Mouse (Mus musculus): ENCODE results near the gene Nudt8. TPM values are rescaled to one million over a fixed set of nuclear protein-coding genes. Genes with fewer than 3 reads are reported as not detected.

The Nudt8 gene
- total RNA-seq, 2 experiments from 2014 or later: 8.9 to 10.8 TPM

GRCm38 (mm10) chr19:3985261-3985681, 15.1 kb upstream of the Nudt8 start:
- DNase-seq (ENCODE audit: low spot score in 2 of 2): no peak

GRCm38 (mm10) chr19:3986334-3986733, 14.0 kb upstream of the Nudt8 start, which contains the start of gene Acy3:
Acy3 (plus strand) TSS chr19:3986570.
- peak; percentile 53 to 59 for DNase-seq (ENCODE audit: low spot score in 2 of 2)

GRCm38 (mm10) chr19:3988066-3988465, 12.3 kb upstream of the Nudt8 start:
- no peak for DNase-seq (ENCODE audit: low spot score in 2 of 2)

DNA sequence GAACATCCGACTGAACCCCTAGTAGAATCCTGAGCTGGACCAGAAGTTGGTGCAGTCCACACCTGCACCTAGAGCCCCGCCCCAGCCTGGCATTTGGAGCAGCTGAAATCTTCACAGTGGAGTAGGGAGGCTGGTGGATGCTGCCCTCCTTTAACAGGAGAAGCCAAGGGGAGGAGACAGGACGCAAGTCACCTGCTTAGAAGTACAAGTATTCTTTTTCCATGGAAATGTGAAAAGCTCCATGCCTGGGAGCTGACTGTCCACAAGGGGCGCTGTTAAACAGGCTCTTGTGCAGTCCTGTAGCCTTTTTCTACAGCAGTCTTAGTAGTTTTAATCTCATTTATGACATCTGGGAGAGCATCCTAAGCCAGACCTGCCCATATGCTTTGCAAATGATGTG, 11.6 kb upstream of the Nudt8 start:
- no peak for DNase-seq (ENCODE audit: low spot score in 2 of 2)

DNA sequence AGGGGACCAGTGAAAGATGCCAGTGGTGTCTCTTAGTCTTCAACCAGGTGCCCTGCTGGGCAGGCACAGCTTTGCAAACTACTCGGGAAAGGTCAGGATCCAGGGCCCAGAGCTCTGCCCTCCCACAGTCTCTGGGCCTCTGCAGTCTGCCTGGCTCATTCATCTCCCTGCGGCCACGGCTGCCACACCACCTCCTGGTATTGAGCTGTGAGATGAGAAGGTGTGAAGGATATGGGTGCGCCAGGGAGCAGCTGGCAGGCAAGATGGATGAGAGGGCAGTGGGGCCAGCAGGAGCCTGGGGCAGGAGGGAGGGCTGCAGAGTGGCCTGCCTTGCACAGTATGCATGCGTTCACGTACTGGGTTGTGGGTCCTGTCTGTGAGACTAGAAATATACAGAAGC, 9.6 kb upstream of the Nudt8 start:
- no peak for DNase-seq (ENCODE audit: low spot score in 2 of 2)

- no peak for DNase-seq (ENCODE audit: low spot score in 2 of 2)
These were observed 8.8 kb upstream of the Nudt8 start for GRCm38 (mm10) chr19:3991562-3991961.

DNA sequence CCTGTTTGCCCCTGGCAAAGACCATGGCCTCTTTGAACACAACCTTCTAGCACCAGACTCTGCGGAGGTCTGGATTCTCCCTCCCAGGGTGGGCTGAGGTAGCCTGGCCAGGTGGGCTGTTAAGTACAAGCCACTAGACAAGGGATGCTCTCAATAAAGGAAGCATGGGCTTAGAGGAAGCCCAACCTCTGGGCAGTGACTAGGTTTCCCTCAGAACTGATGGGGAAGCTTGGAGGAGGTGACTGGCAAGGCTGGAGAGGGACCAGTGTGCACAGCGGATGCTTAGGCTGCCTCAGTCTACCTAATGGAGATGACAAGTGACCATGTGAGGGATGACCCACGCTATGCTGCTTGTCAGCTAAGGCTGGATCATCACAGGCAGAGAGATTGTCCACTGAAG, 8.4 kb upstream of the Nudt8 start:
- no peak for DNase-seq (ENCODE audit: low spot score in 2 of 2)

DNA sequence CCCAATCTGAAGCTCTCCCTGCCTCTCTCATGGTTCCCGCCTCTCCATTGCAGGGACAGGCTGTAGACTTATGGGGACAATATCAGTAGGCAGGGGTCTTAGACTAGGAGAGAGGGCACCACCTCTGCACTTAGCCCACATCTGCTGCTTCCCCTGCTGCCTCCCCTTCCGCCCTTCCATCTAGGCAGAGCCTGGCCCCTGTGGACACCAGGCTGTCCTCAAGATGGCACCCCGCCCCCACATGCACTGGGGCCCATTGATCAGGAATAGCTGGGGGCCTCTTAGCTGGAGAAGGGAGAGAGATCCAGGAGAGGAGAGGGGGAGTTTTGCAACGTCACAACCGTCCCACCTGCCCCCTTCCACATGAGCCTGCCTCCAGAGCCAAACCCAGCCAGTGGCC, 8.0 kb upstream of the Nudt8 start, which contains the start of gene Tbx10:
Tbx10 (plus strand) TSS at position 337 of the 400 bp plus-strand sequence.
- DNase-seq (ENCODE audit: low spot score in 2 of 2): no peak

- no peak for DNase-seq (ENCODE audit: low spot score in 2 of 2)
These were observed 5.4 kb upstream of the Nudt8 start for GRCm38 (mm10) chr19:3994932-3995331.

DNA sequence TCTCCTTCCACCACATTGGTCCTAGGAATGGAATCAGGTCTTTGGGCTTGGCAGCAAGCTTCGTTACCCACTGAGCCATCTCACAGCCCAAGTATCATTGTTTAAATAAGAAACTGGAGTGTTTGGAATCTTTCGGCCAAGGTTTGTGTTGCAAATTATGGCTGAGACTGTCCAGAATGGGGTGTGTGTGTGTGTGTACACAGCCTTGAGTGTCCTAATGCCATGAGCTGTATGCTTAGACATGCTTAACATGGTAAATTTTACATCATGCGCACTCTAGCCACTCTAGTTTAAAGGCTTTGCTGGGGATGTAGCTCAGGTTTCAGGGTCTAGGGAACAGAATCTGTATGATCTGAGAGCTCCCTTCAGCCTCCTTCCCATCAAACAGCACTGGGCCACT, 4.9 kb upstream of the Nudt8 start:
- no peak for DNase-seq (ENCODE audit: low spot score in 2 of 2)

DNA sequence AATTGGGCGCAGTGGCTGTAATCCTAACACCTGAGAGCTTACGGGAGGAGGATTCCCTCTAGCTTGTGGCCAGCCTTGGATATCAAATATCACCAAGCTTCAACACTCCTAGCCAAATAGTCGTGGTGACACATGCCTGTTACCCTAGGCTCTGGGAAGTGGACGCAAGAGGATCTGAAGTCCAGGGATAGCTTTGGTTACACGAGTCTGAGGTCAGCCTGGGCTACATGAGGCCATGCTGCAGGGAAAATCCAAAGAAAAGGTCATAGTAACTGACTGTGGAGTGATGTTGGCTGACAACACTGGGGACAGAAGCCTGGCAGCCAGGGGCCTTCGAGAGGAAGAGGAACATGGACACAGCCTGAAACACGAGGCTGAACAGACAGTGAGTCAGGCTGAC, 4.3 kb upstream of the Nudt8 start:
- DNase-seq (ENCODE audit: low spot score in 2 of 2): no peak

- no peak for DNase-seq (ENCODE audit: low spot score in 2 of 2)
These were observed 3.6 kb upstream of the Nudt8 start for GRCm38 (mm10) chr19:3996747-3997146.

DNA sequence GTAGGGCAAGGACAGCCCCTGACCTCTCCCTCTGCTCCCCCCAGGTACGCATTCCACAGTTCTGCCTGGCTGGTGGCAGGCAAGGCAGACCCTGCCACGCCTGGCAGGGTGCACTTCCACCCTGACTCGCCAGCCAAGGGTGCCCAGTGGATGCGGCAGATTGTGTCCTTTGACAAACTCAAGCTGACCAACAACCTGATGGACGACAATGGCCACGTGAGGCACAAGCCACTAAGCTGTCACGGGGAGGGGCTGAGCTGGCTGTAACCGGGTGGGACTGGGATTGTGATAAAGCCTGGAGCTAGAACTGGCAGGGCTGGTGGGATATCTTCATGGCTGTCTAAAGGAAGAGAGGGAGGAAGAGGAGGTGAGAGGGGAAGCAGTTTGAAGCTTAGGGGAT, 3.1 kb upstream of the Nudt8 start:
- DNase-seq (ENCODE audit: low spot score in 2 of 2): no peak

DNA sequence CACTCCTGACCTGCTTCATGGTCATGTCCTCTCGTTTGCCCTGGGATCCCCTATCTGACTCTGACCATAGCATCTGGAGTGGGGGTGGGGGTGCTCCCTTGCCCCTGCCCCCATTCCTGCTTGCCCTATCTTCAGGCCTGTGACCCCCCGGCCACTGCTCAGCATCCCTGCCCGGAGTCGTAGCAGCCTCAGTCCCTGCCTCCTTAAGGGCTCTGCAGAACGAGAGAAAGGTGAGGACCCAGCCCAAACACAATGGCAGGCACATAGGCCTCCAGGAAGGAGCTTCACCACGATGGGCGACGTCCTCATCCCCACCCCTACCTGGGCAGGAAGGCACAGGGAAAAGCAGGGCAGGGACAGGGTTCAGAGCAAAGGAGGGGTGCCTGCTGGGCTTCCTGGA, 2.0 kb upstream of the Nudt8 start:
- DNase-seq (ENCODE audit: low spot score in 2 of 2): no peak

DNA sequence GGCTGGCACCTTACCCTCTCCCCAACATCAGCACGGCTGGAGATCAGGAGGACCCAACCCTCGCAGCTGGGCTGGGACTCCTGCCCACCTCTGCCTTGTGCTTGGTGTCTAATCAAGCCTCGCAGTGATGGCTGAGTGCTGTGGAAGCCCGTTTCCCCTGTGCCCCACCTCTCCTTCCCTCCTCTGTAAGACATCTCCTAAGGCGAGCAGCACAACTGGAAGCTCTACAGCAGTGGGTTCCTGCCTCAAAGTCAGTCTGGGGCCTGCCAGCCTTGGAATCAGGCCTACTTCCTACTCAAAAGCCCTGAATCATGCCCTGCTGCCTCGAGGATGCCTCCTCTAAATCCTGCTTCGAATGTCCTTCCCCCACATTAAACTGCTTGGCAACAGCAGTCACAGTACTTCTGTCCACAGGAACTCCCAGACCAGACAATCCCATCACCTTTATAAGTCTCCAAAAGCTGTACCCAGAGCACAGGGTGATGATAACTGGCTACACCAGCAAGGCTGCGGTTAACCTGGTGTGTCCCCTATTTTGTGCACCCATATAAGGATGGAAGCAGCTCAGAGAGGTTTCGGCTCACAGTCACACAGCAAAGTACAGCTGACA, 1.2 kb upstream of the Nudt8 start:
- DNase-seq (ENCODE audit: low spot score in 2 of 2): no peak

DNA sequence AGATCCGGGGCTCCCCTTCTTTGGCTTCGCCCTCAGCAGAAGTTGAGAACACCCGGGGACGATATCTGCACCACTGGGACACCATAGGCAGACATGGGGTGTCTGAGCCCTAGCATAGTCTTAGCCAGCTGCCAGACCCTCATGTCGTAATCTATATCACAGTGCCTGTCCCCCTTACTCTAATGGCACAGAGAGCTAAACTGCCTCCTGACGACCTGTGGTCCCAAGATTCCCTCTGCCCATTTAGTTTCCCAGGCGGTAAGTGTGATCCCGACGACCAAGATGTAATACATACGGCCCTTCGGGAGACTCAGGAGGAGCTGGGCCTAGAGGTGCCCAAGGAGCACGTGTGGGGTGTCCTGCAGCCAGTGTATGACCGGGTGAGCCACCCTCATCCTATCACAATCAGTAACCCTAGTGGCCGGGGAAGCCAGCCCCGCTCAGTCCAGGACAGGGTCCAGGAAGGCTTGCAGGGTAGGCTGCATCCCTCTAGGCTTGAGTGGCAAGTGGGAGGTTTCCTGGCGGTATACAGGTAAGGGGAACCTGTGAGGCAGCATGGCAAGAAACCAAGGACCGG, 657 bp downstream of the Nudt8 start:
- DNase-seq (ENCODE audit: low spot score in 2 of 2): no peak

GRCm38 (mm10) chr19:4001752-4002151, 1.4 kb downstream of the Nudt8 start:
- DNase-seq (ENCODE audit: low spot score in 2 of 2): no peak

DNA sequence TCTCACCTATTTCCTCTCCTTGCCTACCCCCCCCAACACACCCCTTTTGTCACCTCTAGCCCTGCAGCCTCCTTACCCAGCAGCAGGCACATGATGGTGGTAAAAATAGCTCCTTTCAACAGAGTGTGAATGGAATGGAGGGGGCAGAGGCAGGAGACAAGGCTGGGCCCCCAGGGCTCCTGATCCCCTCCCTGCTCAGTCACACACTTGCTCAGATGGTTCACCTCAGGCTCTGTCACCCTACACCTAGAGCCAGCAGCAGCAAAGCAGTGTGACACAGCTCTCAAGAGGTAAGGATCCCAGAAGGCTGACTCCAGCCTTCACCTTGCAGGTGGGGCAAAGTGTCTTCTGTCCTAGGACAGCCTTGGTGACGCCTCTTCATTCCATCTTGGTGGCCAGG, 2.7 kb downstream of the Nudt8 start, which contains the start of gene Doc2g:
Doc2g (plus strand) TSS at position 202 of the 400 bp plus-strand sequence.
- no peak for DNase-seq (ENCODE audit: low spot score in 2 of 2)

DNA sequence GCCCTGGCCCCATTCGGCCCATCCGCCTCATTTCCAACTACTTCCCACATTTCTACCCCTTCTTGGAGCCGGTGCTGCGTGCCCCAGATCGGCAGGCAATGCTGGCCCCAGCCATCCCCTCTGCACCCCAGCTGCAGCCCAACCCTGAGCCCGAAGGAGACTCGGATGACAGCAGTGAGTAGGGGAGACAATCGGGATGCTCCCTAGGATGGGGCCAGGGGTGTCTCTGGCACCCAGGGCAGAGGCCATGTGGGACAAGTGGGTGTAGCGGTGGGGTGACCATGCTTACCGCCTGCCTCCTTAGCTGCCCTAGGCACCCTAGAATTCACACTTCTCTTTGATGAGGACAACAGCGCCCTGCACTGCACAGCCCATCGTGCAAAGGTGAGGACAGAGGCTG, 3.3 kb downstream of the Nudt8 start:
- DNase-seq (ENCODE audit: low spot score in 2 of 2): no peak

DNA sequence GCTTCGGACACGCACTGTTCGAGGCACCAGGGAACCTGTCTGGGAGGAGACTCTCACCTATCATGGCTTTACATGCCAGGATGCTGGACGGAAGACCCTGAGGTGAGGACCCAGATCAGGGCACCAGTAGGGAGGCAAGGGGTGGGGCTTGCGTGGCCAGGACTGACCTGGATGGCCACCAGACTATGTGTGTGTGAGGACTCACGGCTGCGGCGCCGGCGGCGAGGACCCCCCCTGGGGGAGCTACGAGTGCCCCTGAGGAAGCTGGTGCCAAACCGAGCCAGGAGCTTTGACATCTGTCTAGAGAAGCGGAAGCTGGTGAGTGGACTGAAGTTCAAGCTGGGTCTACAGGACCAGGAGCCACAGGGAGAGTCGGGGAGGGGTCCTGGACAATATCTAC, 4.0 kb downstream of the Nudt8 start:
- DNase-seq (ENCODE audit: low spot score in 2 of 2): no peak

GRCm38 (mm10) chr19:4005091-4005490, 4.7 kb downstream of the Nudt8 start:
- DNase-seq (ENCODE audit: low spot score in 2 of 2): no peak

DNA sequence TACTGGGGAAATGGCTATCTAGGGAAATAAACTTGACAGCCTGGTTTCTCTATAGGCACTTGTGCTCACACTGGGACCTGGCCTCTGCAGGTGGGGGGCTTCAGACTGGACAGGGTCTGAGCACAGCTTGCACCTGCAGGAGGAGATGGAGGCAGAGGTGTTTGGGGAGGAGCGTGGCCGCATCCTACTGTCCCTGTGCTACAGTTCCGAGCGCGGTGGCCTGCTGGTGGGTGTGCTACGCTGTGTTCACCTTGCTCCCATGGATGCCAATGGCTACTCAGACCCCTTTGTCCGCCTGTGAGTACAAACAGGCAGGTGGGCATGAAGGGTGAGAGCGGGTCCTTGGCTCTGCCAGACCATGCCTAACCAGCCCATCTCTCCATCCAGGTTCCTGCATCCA, 5.6 kb downstream of the Nudt8 start:
- DNase-seq (ENCODE audit: low spot score in 2 of 2): no peak

DNA sequence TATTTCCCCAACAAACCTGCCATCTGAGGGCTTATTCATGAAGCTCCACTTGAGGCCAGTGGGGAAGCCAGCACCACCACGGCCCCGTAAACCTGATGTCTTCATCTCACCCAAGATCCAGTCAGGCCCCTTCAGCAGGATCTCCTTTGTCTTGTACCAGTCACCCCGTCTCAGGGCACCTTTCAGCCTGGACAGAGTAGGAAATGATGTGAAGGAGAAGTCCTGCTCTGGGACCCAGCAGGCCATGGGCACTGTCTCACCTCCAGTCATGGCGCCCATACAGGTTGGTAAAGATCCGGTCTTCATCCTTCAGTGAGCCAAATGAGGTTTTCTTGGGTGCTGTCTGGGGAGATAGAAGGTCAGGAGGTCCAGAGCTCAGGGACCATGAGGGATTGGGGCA, 10.7 kb downstream of the Nudt8 start:
- no peak for DNase-seq (ENCODE audit: low spot score in 2 of 2)

Data from left cerebral cortex, adult 18-20 months (tissue).